Mouse (Mus musculus) adrenal gland, postnatal 14 days (tissue): ENCODE results near the gene Sertad2. TPM values are rescaled to one million over a fixed set of nuclear protein-coding genes. Genes with fewer than 3 reads are reported as not detected.
A peak's percentile ranks its signal among the peaks of the same experiment; 100 is the strongest.

Experiments used
- DNase-seq: peaks from one replicate; pipeline ENCODE4 v3.0.0; 2021; ENCODE audit warnings: mixed read lengths
- total RNA-seq: library from RNA; stranded (reverse); gene quantifications from 2 replicates; pipeline ENCODE4 v1.2.3, GENCODE M21; 2021

Sertad2 gene
- total RNA-seq, 1 experiment from 2014 or later: 15.7 TPM

GRCm38 (mm10) chr11:20681679-20682078 is 138.6 kb downstream of the Sertad2 start:
- DNase-seq: no peak

- peak; percentile 77 for DNase-seq
These were observed 147.9 kb downstream of the Sertad2 start for GRCm38 (mm10) chr11:20691000-20691399.

Other genes starting within 250 kb of the Sertad2 start
- gene Slc1a4, start 210.5 kb upstream of the Sertad2 start, total RNA-seq: 7.2 and 8.1 TPM in 2 replicates
- 43.4 and 44.6 TPM in 2 replicates for gene Aftph, start 198.3 kb downstream of the Sertad2 start, total RNA-seq